Mouse (Mus musculus) thymus, adult 18-20 months (tissue): Measurements from ENCODE around the gene Gm11037.
A peak's percentile ranks its signal among the peaks of the same experiment; 100 is the strongest.

ENCODE experiments used
- DNase-seq, 2 experiments: peaks; one replicate each; pipeline ENCODE4 v3.0.0; 2022; ENCODE audit warnings: mixed read lengths in 2 of 2

Gm11037 gene

DNA sequence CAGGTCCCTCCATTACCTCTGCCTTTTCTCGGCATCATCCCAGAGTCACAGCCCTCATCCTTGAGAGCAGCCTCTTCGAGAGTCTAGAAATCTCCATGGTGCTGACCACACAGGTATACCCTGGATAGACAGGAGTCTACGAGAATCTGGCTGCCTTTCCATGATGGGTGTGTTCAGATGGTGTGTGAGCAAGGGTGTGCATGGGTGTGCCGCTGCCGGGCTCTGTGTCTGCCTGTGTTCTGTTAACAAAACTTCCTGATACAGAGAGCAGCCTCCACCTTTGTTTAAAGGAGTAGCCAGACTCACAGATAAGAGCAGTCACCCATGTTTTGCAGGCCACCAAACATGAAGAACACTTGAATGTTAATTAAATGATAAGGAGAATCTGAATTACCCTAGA lies 3.5 kb upstream of the Gm11037 start:
- no peak for DNase-seq

DNA sequence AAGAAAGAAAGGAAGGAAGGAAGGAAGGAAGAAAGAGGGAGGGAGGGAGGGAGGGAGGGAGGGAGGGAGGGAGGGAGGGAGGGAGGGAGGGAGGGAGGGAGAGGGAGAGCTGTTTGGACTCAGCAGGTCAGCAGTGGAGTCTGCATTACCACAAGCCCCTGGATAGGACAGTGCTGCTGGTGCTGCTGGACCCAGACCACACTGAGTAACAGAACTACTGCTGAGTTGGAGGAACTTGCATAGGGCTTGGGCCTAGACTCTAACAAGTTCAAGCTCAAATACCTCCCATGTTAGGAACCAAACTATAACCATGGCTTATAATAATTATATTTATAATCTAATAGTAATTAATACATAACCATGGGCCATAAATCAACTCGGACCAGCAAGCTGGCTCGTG lies 2.4 kb upstream of the Gm11037 start:
- no peak for DNase-seq

DNA sequence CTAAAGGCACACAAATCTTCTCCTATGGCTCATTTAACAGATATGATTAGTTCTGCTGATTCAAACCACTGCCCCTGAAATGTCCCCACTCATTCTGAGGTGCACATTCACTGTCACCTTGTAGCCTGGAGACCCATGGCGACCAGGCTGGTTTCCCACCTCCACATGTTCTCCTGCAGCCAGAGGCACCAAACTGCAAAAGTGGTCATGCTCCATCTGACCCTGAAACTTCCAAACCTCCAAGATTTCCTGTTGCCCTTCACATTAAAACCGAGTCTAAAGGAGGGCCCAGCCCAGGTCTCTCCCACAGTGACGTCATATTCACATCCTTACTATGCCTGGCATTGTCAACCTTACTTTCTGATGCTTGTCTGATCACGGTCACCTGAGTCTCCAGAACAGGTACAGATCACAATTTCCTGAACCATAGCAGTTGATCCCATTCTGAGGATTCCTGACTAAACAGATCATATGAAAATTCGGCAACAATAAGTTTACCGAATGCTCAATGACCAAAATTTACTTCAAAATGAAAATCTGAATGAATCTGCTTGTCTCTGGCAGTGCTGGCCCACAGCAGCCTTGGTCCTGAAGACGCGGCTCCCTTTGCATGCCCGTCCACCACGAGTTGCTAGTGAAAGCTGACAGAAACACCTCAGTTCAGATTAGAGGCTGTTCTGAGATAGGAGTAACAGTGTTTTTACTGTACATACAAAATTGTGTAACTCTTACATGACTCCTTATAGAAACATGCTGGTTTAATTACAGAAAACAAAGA lies 997 bp upstream of the Gm11037 start:
- no peak for DNase-seq

DNA sequence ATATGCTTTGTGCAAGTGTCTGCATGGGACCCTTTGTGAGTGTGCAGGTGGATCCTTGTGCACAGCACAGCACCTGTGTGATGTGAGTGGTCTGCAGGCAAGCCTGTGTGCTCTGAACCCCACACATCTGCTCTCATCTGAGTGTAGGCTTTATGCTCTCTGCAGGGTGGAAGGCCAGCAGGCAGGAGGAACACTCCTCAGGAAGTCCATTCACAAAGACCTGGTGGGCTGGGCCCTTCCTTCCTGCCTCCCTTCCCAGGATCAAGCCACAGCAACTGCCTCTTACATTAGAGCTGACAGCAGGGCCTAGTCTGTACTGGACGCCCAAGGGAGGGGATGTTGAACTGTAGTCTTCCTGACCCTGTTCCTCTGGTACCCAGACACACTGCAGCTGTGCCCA lies 1.1 kb downstream of the Gm11037 start:
- DNase-seq: no peak

DNA sequence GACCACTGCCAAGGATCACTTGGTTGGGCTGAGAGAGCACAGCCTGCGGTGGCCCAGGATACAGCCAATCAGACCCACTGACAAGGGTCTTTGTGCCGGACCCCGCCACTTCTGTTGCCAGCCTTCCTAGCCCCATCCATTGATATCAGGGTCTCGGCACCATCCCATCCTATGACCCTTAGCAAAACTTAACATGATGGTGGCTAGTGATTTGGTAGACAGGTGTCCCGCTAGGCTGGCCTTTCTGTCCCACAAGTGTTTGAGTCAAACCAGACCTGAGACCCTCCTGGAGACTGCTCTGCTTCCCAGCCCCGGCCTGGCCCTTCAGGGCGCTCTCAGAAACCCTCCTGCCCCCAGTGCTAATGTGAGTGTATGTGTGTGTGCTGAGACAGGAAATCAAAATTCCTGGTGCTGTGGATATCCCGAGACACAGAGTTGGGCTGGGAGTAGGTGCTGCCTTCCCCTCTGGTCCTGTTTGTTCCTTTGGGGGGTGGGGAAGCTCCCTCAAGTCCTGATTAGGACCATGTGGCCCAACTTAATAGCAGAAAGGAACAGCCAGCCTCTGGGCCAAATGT lies 1.6 kb downstream of the Gm11037 start:
- DNase-seq: no peak

DNA sequence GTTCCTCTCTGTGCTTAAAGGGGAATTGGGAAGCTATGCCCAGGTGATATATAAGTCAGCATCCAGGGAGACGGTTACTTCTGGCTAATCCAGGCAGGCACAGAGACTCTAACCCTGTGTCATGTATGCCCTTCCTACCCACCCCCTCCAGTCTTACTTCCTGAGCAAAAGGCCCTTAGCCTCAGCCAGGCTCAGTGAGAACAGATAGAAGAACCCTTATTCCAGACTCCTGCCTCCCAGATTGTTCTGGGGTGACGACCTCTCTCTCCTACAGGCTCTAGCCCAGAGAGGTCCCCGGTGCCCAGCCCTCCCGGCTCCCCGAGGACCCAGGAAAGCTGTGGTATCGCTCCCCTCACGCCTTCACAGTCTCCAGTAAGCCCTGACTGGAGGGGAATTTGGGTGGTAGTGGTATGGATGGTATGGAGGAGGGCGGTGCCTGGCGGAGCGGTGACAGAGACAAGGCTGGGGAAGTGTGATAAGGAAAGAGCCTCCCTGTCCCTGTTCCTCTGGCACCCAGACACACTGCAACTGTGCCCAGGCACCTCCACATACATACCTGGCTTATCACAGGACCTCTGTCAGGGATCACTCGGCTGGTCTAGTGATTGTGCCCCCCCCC lies 2.3 kb downstream of the Gm11037 start:
- DNase-seq: no peak

DNA sequence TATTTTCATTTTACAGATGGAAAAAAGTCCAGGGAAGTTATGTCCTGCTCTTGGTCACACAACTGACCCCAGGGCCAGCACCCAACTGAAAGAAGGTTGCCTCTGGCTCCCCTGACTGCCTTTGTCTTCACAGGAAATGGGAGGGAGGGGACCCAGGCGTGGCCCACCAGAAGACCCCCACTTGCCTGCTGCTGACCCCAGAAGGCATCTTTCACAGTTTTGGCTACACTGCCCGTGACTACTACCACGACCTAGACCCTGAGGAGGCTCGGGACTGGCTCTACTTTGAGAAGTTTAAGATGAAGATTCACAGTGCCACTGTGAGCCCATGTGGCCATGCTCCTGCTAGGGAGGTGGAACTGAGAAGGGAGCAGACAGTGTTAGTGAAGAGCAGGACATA lies 5.0 kb downstream of the Gm11037 start:
- DNase-seq: no peak

DNA sequence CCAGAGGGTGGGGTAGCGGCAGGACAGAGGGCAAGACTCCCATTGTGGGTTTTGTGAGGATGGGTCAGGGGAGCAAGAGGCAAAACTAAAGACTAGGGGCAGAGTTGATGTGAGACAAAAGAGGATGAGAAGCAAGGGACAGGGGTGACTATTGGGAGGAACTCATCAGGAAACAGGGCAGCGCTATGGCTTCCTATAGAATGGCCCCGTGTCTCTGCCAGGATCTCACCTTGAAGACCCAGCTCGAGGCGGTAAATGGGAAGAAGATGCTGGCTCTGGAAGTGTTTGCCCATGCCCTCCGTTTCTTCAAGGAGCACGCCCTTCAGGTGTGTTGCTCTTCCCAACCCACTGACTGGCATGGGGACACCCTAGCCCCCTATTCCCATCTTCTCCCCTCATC lies 5.5 kb downstream of the Gm11037 start:
- DNase-seq: no peak

DNA sequence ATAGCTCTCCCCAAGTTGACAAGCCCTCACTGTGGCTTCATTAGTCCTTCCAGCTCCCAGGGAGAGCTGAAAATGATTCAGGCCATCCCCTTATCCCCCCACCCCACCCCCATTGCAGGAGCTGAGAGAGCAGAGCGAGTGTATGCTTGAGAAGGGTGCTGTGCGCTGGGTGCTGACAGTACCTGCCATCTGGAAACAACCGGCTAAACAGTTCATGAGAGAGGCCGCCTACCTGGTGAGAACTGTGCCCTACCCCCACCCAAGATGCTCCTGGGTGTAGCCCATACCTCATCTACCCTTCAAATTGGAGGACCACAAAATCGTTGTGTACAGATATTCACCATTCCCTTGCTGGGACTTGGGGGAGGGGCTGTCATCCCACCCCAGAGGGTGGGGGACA lies 6.0 kb downstream of the Gm11037 start:
- no peak for DNase-seq

DNA sequence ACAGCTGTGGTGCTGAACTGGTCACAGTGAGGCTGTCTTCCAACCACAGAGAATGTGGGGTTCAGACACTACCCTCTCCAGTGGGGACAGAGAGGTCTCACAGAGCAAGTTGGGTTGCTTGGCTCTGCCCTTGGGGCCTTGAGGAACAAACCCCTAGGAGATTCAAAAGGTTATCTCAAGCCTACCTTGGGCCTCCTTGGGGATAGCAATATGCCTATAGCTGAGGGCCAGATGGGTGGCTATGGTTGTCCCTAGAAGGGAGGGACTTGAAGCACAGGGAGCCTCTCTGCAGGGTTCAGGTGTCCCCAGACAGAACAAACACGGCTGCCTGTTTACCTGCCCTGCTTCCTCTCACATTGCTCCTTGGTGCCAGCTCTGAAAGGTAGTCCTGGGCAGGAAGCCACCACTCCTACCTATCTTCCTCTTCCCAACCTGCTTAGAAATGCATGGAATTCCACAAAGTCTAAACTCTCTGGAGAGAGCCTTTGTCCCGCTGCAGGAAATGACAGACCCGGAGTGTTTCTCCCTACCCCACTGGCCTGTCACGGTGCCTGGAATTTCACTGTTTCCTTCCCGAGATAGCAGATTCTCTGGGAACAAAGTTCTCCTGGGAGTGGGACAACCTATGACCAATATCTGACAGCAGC lies 6.7 kb downstream of the Gm11037 start:
- DNase-seq: no peak

DNA sequence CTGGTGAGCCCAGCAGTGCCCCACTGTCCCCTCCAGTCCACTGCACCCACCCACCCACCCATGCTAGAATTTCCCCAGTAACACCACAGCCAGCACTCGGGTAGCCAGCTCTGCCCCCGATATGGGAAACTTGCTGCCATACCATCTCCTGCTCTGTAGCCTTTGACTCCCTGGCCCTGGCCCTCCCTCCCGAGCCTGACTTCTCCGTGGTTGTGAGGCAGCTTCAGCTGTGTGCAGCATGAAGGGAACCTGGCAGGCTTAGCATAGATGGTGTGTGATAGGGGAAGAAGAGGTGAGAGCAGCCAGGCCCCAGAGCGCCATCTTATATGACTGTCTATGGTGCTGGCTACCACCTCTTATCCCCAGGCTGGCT lies 7.2 kb downstream of the Gm11037 start:
- DNase-seq: no peak

DNA sequence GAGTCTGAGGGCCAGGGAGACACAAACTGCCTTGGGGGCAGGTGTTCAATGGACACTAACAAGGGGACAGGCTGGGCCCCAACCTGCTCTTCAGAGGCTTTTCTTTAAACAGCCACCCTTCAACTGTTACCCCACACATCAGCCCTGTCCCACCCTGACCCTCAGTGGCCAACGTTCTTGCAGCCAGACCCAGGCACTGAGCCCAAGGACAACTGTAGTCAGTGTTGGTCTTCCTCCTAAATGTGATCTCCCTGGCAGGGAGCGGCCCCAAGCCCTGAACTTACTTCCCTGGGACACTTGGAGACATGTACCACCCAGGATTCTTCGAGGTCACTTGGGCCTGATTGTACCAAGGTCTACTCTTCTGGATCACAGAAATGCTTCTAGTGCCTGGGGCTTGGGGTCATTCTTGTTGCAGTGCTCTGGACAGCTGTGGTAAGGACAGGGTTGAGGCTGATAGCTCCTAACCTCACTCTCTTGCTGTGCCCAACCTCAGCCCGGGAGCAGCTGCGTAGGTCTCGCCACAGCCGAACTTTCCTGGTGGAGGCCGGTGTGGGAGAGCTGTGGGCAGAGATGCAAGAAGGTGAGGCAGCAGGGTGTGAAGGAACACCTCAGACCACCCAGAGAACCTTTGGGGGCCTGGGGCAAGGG lies 8.2 kb downstream of the Gm11037 start:
- no peak for DNase-seq

DNA sequence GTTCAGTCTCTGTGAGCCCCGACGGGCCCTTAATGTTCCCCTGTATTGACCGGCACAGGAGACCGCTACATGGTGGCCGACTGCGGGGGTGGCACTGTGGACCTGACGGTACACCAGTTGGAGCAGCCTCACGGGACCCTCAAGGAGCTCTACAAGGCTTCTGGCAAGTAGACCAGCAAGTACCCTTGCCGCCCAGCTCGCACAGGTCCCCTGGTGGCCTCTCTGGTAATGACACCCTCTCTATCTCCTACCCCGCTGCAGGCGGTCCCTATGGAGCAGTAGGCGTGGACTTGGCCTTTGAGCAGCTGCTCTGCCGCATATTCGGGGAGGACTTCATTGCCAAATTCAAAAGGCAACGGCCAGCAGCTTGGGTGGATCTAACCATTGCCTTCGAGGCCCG lies 9.3 kb downstream of the Gm11037 start:
- peak; percentile 38 to 49 for DNase-seq

DNA sequence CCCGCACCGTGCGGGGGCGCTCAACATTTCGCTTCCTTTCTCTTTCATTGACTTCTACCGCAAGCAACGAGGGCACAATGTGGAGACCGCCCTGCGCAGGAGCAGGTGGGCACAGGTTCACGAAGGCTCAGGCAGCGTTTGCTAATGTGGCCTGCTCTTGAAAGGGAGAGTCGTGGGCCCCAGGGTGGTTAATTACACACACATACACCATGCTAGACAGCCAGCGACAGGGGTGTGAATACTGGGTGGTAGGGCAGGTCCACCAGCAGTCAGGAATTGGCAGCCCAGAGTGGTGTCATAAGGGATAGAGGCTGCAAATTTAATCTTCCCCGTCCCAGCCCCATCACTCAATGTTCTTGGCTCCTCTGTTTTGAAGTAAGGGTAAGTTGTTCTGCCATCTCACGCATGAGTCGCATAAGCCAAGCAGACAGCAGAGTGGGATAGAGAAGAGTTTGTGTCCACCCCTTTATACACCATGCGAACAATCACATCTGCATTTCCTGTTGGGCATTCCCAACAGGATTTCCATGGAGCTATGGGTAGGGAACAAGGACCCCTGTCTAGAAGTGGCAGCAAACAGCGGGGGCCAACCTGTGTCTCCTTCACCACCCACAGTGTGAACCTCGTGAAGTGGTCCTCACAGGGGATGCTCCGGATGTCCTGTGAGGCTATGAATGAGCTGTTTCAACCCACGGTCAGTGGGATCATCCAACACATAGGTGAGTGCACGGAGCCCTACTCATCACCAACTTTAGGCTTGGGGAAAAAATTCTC lies 9.9 kb downstream of the Gm11037 start:
- no peak for DNase-seq

DNA sequence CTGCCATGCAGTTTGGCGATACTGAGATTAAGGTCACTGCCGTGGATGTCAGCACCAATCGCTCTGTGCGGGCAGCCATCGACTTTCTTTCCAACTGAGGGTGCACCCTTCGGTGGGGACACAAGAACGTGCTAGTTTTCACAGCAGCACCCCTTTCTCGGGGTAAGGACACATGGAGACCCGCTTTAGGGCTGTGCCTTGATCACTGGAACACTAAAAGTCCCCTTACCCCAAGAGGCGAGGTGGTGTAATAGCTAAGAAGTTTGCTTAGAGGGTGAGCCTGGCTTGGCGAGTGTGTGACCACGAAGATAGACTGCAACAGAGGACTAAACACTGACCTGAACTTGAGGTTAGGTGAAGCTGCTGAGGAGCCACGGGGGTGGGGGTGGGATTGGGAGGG lies 11.8 kb downstream of the Gm11037 start:
- DNase-seq: no peak

DNA sequence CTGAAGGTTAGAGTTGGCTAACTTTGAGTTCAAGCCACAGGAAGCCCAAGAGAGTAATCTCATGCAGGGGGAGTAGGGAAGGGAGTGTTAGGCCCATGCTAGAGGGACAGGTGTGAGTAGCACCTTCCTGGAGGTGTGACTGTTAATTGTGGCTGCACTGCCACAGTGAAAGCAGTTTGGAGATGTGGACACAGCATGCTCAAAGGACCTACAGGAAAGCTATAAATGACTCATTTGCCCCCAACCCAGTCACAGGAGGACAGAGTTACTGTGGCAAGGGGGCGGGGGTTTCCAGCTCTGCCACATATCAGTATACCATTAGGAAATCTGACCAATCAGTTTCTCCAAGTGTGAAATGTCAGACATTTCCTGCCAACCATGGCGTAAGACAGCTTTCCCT lies 12.2 kb downstream of the Gm11037 start:
- DNase-seq: no peak

DNA sequence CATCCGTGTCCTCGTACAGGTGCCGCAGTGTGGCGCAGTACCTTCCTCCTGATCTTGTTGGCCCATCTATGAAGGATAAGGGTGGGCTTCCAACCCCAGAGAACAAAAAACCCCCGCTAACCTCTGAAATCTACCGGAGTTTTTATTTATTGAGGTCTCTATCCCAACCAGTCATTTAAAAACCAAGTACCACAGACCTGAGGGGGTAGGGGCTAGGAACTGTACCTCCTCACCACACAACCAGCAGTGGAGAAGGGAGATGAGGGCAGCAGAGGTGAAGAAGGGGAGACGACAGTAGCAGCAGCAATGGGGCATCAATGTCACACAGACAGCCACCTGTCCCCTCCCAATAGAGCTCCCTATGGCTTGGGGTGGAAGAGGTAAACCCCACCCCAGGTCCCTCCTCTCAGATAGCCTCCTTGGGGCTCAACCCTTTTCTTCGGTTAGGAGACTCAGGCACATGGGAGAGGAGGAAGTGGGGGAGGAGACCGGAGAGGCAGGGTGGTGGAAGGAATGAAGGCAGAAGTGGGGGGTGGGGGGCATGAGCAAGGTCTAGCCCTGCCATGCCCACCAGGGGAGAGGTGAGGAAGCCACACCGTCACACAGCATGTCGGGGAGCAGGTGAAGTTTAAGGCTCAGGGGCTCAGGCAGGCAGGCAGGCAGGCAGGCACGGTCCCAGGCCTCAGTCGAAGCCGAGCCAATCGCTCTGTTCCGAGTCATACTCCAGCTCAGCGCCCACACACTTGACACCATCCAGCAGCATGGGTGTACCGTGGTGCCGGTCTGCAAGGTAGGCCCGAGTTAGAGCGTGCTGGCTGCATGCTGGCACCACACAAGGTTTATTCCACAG lies 13.1 kb downstream of the Gm11037 start:
- no peak for DNase-seq

DNA sequence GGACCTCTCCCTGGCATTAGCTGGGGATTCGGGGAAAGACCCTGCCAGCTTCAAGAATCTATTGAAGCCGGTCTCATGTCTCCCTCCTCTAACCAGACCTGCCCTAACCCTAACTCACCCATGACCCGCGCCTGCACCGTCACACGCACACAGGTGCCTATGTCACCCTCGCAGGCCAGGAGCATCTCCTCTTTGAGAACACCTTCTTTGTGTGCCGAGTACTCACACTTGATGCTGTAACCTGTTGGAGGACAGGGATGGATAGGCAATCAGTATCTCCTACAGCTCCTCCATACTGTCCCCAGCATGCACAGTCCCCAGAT lies 13.7 kb downstream of the Gm11037 start:
- DNase-seq: no peak

DNA sequence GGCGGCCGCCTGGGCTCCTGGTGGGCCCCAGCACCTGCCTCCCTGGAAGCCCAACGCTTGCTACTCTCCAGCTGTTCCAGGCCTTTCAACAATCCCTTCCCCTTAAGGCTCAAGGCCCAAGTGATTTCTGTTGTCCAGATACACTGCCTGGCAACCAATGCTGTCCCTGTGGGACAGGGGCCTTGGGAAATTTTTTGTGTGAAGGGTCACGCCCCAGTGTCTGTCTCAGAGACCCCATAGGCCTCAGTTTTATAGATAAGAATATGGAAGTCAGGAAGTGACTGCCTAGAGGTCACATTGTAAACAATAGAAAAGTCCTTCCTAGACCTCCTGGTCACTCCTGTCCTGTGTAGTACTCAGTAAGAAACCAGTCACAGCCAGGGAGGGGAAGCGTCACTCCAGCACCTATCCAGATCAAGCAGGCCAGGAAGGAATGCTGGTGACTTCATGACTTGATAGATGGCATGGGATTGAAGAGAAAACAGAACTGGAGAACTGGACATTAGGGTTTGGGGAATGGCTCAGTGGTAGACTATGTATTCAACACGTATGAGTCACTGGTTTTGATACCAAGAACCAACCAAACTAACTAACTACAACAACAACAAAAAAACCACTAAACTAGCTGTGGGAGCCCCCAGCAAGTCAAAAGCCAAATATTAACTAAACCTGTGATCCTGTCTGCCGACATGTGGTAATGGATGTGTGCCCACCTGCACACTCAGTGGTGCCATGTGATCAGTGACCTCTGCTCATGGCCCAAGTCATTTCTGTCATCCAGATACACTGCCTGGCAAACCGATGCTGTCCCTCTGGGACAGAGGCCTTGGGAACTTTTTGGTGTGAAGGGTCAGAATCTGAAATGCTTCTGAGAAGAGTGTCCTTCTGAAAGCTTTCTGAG lies 15.3 kb downstream of the Gm11037 start:
- no peak for DNase-seq

DNA sequence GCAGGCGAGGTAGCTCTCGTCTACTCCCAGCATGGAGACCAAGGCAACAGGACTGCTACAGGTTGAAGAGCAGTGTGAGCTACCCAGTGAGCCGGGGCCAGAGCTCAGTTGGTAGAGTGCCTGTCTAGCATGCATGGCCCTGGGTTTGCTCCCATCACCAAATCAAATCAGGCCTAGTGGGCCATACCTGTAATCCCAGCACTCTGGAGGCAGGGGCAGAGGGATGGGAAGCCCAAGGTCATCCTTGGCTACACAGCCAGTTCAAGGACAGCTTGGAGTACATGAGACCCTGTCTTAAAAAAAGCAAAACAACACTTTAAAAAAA lies 15.9 kb downstream of the Gm11037 start:
- DNase-seq: no peak

DNA sequence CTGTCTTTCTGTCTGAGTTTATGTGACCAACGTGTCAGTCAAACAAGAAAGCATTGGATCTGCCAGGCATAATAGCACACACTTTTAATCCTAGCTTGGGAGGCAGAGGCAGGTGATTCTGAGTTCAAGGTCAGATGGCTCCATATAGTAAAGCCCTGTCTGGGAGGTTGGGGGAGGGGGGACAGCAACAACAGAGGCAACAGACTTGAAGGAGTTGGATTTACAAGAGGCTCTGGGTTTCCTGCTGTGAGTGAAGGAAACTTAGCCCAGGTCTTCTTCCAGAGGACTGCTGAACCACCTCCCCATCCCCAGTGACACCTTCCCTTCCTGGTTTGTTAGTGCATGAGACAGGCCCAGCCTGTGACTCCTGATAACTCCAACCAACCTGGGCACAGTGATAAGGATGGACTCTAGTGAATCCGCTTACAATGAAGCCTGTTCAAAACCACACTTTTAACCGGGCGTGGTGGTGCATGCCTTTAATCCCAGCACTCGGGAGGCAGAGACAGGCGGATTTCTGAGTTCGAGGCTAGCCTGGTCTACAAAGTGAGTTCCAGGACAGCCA lies 19.0 kb downstream of the Gm11037 start:
- DNase-seq: no peak
